Mouse (Mus musculus) adrenal gland, postnatal 36 days (tissue): ENCODE data around the gene Phb2. TPM values are rescaled to one million over a fixed set of nuclear protein-coding genes. Genes with fewer than 3 reads are reported as not detected.

Experiments
- DNase-seq, 2 experiments: peaks; one replicate each; pipeline ENCODE4 v3.0.0; 2021; ENCODE audit warnings: mixed read lengths in 1 of 2
- total RNA-seq, 2 experiments: library from RNA; stranded (reverse); gene quantifications; 2 replicates each; pipeline ENCODE4 v1.2.3; 2021

The Phb2 gene
- total RNA-seq, 2 experiments from 2014 or later, result 308 to 325 TPM

- DNase-seq, result no peak
These were observed 21.6 kb upstream of the Phb2 start for GRCm38 (mm10) chr6:124690517-124690916.

GRCm38 (mm10) chr6:124693243-124693981 lies 18.7 kb upstream of the Phb2 start:
- no peak for DNase-seq

DNA sequence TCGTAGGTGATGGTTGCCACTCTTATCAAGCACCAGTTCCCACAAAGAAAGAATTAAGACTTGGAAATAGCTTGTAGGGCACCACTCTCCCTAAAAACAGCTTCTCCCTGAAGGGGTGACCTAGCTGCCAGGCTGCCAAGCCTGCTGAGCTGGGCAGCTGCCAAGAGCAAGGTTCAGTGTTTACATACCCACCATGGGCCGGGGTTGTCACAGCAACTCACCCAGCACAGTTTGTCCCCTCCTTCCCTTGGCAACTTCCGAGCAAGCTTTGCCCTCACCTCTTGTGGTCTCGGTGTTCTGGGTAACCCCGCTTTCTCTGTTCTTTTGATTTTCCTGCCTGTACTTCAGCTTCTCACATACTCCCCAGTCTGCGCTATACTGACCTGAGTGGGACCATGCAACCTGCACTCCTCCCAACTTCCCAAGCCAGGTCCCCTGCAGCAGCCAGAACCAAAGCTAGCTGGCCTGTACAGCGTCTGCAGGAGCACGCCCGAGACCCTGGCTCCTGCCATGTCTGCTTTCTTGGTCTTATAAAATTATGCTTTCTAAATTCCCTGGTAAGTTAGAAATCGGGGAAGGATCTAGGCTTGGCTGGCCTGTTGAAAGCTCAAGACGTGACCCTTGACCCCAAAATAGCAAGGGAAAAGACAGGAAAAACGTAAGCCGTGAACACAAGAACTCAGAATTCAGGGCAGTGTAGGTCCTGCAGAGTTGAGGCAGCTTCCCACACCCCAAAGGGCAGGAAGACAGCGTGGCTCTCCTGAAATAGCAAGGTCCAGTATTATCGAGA lies 17.8 kb upstream of the Phb2 start:
- peak; percentile 58 to 87 for DNase-seq

DNA sequence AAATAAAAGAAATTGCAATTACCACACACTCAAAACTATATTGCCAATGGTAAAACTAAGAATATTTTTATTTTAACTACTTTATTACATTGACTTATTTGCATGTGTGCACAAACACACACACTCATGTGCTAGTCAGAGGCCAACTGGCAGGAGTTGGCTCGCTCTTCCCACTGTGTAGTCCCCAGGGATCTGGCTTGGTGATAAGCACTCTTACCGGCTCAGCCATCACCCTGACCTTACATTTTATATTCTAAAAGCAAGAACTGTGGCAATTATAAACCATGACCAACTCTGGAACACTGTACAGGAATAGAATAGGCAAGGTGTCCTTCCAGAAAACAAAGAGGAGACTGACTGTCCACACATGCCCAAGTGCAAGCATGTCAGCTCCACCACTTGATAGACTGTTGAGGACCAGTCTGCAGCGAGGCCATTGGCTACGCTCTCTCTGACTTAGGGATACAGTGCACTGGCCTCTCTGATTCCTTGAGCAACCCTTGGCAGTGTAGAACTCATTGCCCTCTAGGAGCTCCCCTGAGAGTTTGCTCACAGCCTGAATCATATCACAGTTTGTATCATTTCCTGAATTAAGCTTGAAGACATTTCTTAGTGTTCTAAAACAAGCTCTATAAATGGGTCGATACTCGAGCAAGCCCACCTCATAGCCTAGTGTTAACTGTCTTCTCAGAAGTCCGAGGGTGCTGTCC lies 15.5 kb upstream of the Phb2 start:
- DNase-seq, result no peak

- no peak for DNase-seq
These were observed 13.4 kb upstream of the Phb2 start for GRCm38 (mm10) chr6:124698751-124699150.

DNA sequence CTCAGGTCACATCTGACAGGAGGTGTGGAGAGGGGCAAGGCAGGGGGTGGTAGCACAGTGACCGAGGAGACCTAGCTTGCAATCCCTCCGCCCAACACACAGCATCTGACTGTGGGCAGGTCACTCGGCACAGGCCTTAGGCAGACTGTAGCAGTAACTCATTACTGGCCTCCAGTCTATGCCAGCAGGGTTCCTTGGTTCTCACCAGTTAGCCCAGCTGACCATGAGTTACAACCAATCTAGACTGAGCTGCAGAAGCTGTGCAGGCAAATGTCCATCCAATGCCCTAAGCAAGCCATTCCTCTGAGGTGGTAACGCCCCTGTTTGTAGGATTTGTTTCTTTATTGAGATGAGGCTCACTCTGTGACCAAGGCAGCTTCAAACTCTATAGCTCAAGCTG lies 12.8 kb upstream of the Phb2 start:
- DNase-seq, result no peak

DNA sequence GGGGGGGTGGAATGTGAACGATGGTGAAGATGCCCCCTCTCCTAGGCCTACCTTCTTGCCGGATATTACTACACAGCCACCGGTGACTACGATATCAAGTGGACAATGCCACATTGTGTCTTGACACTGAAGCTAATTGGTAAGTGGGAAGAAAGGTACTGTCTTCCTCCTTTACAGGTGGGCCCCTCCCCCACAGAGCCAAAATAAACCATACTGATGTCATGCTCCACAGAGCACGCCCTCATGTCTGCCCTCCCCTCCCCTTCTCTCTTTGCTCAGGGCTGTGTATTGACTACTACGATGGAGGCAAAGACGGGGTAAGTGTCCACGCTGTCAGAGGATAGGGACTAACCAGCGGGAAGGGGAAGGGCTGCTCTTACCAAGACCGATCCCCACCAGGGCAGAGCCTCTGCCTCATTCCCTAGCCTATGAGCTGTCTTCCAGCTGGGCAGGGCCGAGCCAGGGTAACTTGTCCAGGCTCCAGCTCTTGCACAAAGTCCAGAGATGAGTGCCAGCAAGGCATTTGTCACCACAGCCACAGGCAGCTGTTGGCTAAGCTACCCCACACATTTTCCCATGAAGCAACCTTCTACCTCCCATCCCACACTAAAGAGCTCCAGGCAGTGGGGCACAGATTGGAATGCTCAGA lies 12.1 kb upstream of the Phb2 start:
- DNase-seq, result peak; percentile 86 to 88

DNA sequence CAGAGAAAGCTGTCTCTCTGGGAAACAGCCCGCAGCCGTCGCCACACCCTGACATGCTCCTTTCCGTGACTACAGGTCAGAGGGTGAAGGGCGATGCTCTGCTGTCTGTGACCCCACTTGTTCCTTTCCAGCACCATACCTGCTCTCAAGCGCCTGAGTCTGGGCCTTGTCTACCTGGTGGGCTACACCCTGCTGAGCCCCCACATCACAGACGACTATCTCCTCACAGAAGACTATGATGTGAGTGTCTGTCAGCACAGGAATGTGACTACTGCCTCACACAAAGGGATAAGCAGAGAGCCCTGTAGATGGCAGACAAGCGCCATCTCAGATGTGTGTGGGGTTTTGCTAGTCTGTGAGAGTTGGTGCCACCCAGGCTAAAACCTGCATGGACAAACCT lies 10.8 kb upstream of the Phb2 start:
- DNase-seq, result peak in 1 of 2 experiments; percentile 37

- no peak for DNase-seq
These were observed 9.9 kb upstream of the Phb2 start for GRCm38 (mm10) chr6:124702102-124702783.

GRCm38 (mm10) chr6:124702784-124703103 lies 9.4 kb upstream of the Phb2 start:
- DNase-seq, result peak; percentile 71 to 72

- DNase-seq, result no peak
These were observed 8.3 kb upstream of the Phb2 start for GRCm38 (mm10) chr6:124703789-124704188.

GRCm38 (mm10) chr6:124704417-124704816 lies 7.7 kb upstream of the Phb2 start:
- no peak for DNase-seq

DNA sequence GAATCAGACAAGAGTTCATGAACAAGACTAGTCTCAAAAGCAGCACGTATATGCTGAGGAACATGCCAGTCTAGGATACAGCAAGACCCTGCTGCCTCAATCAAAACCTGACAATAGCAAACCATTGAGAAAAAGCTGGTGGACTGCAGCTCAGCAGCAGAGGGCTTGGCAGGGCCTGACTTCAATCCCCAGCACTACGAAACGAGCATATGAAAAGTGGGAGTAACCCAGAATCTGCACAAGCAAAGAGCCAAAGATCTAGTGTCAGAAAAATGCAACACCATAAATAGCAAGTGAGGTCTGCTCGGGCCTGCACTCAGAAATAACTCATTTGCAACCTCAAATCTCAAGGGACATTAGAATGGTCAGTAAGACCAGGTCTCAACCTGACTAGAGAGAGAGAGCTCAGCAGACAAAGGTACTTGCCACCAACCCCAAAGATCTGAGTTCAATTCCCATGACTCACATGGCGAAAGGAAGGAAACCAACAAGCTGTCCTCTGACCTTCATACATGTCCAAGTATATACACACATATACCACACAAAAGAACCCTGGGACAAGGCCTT lies 6.0 kb upstream of the Phb2 start:
- no peak for DNase-seq

- no peak for DNase-seq
These were observed 3.7 kb upstream of the Phb2 start for GRCm38 (mm10) chr6:124708289-124708889.

DNA sequence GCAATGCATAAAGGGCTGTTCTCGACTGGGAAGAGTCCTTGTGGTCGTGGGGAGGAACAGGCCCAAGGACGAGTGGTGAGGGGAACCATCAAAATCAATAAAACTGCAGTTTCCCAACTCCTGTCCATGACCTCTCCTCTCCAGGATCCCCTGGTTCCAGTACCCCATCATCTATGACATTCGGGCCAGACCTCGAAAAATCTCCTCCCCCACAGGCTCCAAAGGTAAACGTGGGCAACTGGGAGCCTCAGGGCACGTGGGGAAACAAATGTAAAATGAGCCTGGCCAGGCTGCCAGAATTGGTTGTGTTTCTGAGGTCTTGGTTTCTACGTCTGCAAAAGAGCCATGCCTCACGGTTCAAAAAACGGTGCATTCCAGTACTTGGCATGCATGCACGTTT lies 782 bp downstream of the Phb2 start:
- DNase-seq, result no peak

DNA sequence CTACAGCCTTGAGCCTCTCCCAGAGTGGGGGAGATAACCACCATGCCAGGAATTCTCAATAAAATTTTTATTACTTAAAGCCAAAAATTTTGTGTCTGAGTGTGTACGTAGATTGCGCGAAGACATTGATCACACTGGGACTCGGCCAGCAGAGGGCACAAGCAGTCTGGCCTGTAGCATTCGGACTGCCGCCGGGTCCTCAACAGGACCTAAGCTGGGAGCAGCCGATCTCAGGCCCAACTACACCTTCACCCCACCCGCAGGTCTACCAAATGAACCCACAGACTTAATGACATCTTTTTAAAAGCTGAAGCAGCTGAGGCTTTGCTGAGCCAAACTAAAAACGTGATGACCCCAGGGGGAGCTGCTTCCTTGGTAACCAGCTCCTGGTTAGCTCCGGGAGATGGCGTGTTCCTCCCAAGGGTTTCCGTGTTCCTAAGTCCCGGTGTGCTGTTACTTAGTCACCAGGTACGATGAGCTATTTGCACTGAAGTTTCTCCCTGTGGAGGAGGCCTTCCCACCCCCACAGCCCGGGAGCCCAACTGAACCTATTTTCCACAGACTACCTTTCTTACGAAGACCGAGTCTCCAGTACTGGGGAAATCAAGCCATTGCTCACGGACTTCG lies 4.8 kb downstream of the Phb2 start:
- DNase-seq, result peak; percentile 65 to 70

DNA sequence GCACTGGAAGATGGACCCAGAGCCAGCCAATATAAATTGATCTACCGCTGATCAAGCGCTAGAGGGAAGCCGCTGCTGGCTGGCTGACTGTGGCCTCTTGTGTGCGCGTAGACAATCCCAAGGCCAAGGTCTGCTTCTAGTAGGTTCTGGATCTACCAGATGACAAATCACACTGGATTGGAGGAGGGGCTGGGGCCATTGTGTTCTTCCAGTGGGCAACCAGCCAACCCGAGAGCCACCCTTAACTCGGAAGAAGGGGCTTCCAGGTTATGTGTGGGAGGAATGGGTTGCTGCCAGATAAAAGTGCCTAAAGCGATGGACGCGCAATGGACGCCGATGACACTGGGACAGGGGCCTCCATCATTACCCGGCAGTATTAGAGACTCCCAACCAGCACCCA lies 5.8 kb downstream of the Phb2 start:
- DNase-seq, result peak; percentile 40 to 58

GRCm38 (mm10) chr6:124718703-124719102 lies 6.6 kb downstream of the Phb2 start:
- DNase-seq, result no peak

DNA sequence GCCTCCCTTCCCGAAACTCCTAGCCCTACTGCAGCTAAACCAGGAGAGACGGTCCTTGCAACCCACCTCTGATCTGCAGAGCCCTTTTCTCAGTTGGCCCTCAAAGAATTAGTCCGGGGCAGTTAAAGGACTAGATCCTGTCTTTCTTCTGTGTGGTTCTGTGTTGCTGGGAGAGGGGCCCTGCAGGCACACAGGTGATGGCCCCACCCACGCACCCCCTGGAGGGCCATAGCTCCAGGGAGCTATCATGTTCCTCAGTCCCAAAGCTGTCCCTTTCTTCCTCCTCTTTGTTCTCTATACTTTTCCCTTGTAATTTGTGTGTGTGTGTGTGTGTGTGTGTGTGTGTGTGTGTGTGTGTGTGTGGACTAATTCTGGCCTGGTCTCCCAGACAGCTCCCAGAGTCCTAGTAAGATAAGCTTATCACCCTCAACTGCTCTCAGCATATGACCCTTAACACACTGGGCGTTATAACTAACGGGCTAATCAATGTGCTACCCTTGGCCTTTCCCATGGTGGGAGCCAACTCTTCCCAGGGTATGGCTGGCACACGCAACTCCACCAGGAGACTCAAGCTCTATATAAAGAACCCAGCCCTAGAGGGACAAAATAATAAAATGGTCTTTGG lies 7.3 kb downstream of the Phb2 start:
- no peak for DNase-seq

- no peak for DNase-seq
These were observed 8.8 kb downstream of the Phb2 start for GRCm38 (mm10) chr6:124720904-124721303.
